Mouse (Mus musculus) neutrophil, adult 83 days (primary cell): Measurements from ENCODE around the gene Tpt1. TPM values are rescaled to one million over a fixed set of nuclear protein-coding genes. Genes with fewer than 3 reads are reported as not detected.

ENCODE experiments used
- total RNA-seq, 2 experiments: library from RNA; stranded (reverse); gene quantifications; one replicate each; pipeline ENCODE4 v1.2.4; 2023

The Tpt1 gene
- 1,000 to 10,000 TPM; 2,550 to 2,625 TPM for total RNA-seq

GRCm38 (mm10) chr14:75844867-75845697, at the start of gene Tpt1:
Gene Tpt1, plus strand, starts transcription at chr14:75845093.

Other genes with a start within 250 kb of the Tpt1 start
- gene Erich6b, start 202.8 kb upstream of the Tpt1 start, total RNA-seq: not detected
- gene Cog3, start 90.6 kb upstream of the Tpt1 start, total RNA-seq: 10 to 100 TPM; 18.8 to 20.8 TPM
- 10 to 100 TPM; 17.3 to 17.8 TPM for gene Slc25a30, start 58.1 kb upstream of the Tpt1 start, total RNA-seq
- not detected for gene Kctd4, start 109.9 kb downstream of the Tpt1 start, total RNA-seq
- gene Gtf2f2, start 165.8 kb downstream of the Tpt1 start, total RNA-seq: 10 to 100 TPM; 13.8 to 13.9 TPM